Mouse (Mus musculus): ENCODE results near the gene Hoxa3.

Gene Hoxa3

DNA sequence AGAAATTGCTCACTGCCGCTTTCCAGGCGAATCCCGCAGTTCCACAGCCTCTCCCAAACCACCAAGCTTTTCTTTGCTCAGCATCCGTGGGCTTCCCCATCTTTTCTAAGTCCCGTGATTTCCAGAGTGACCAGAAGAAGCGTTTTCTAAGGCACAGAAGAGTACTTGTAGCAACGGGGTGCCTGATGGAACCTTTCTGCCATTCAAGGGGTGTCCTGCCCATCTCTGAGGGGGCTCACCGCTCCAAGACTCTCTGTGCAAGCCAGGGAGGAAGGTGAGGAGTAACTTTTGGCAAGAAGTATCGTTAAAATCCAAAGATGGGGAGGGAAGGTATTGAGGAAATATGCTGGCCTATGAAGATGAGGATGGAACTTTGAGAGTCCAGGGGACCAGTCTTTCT is 35.3 kb downstream of the Hoxa3 start:
- Histone ChIP-seq H3K27me3 (ENCODE audit: insufficient read depth, low read length) (peaks cover 95% of the 10 kb centered on the region), H3K4me1 (replicated peaks; ENCODE audit: low read depth, low read length) (peaks cover 41% of the 10 kb centered on the region), H3K4me3 (replicated peaks; ENCODE audit: low read length) (no peak overlapping the region), H3K9me3 (ENCODE audit: low read length) (no peaks in the 10 kb centered on the region), H3K36me3 (ENCODE audit: insufficient read depth, low read length) (no peaks in the 10 kb centered on the region)
- TF ChIP-seq CTCF (conservative IDR thresholded peaks at IDR 0.05; ENCODE audit: low read length) (no peak), NANOG (IDR thresholded peaks at IDR 0.05; ENCODE audit: borderline replicate concordance, low read length) (no peak), POU5F1 (IDR thresholded peaks at IDR 0.05; ENCODE audit: borderline replicate concordance, low read length) (no peak)

- peaks cover 46% of the 10 kb centered on the region for H3K4me1 ChIP-seq (replicated peaks; ENCODE audit: low read depth, low read length)
- peak within 1 kb of the TSS; percentile 17; the same call in 1 of the 2 replicates for H3K4me3 ChIP-seq (replicated peaks; ENCODE audit: low read length)
- peaks cover 95% of the 10 kb centered on the region for H3K27me3 ChIP-seq (ENCODE audit: insufficient read depth, low read length)
- no peak for TF ChIP-seq CTCF (conservative IDR thresholded peaks at IDR 0.05; ENCODE audit: low read length)
- TF ChIP-seq NANOG (IDR thresholded peaks at IDR 0.05; ENCODE audit: borderline replicate concordance, low read length) = no peak
- no peak for TF ChIP-seq POU5F1 (IDR thresholded peaks at IDR 0.05; ENCODE audit: borderline replicate concordance, low read length)
- no peaks in the 10 kb centered on the region for H3K9me3 ChIP-seq (ENCODE audit: low read length)
- no peaks in the 10 kb centered on the region for H3K36me3 ChIP-seq (ENCODE audit: insufficient read depth, low read length)
Observed at GRCm38 (mm10) chr6:52177061-52177735, 35.9 kb downstream of the Hoxa3 start, which contains the start of gene 5730596B20Rik. Gene 5730596B20Rik (plus strand): TSS chr6:52177498.

DNA sequence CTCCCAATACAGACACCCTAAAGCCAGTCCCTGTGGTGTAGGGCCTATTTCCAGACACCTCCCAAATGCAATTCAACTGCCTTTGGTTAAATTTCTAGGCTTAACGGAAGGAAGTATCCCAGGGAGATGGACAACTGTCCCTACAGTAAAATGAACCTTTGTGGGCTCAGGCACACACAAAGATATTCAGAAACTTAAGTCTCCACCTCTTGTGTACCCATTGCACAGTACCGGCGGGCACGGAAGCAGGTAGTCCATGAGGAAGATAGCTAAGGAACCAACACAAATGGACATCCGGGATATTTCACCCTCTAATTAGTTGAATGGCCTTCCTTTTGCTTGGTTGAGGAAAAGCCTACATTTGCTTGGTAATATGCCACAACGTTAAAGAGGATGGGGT is 36.7 kb downstream of the Hoxa3 start:
- Histone ChIP-seq H3K36me3 (ENCODE audit: insufficient read depth, low read length) (no peaks in the 10 kb centered on the region), H3K4me3 (replicated peaks; ENCODE audit: low read length) (no peak overlapping the region), H3K27me3 (ENCODE audit: insufficient read depth, low read length) (peaks cover 95% of the 10 kb centered on the region), H3K9me3 (ENCODE audit: low read length) (no peaks in the 10 kb centered on the region), H3K4me1 (replicated peaks; ENCODE audit: low read depth, low read length) (peaks cover 52% of the 10 kb centered on the region)
- no peak for TF ChIP-seq POU5F1 (IDR thresholded peaks at IDR 0.05; ENCODE audit: borderline replicate concordance, low read length)
- no peak for TF ChIP-seq CTCF (conservative IDR thresholded peaks at IDR 0.05; ENCODE audit: low read length)

DNA sequence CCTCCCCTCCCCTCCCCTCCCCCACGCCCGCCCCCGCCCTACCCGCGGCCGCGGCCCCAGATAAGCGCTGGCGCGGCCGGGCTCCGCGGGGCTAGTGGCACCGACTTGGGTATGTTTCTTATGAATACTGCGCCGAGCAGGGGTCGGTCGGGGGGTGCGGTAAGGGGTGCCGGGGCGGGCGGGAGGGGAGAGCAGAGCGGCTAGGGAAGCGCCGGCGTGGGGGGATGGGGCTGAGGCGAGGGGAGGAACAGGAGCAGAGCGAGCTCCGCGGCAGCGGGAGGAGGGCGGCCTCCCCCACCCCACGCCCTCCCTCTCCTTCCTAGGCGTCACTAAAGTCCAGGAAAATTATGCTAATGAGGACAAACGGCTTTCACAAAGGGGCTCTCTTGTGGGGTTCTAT is 37.3 kb downstream of the Hoxa3 start:
- TF ChIP-seq NANOG (IDR thresholded peaks at IDR 0.05; ENCODE audit: borderline replicate concordance, low read length) (no peak), POU5F1 (IDR thresholded peaks at IDR 0.05; ENCODE audit: borderline replicate concordance, low read length) (no peak), CTCF (conservative IDR thresholded peaks at IDR 0.05; ENCODE audit: low read length) (no peak)
- Histone ChIP-seq H3K27me3 (ENCODE audit: insufficient read depth, low read length) (peaks cover 95% of the 10 kb centered on the region), H3K4me1 (replicated peaks; ENCODE audit: low read depth, low read length) (peaks cover 53% of the 10 kb centered on the region), H3K9me3 (ENCODE audit: low read length) (no peaks in the 10 kb centered on the region), H3K36me3 (ENCODE audit: insufficient read depth, low read length) (no peaks in the 10 kb centered on the region), H3K4me3 (replicated peaks; ENCODE audit: low read length) (no peak overlapping the region)

- H3K36me3 ChIP-seq (ENCODE audit: insufficient read depth, low read length) = no peaks in the 10 kb centered on the region
- peaks cover 53% of the 10 kb centered on the region for H3K4me1 ChIP-seq (replicated peaks; ENCODE audit: low read depth, low read length)
- TF ChIP-seq POU5F1 (IDR thresholded peaks at IDR 0.05; ENCODE audit: borderline replicate concordance, low read length) (no peak; the same call in 1 of the 2 replicates), NANOG (IDR thresholded peaks at IDR 0.05; ENCODE audit: borderline replicate concordance, low read length) (no peak), CTCF (conservative IDR thresholded peaks at IDR 0.05; ENCODE audit: low read length) (no peak)
- H3K9me3 ChIP-seq (ENCODE audit: low read length) = no peaks in the 10 kb centered on the region
- peaks cover 95% of the 10 kb centered on the region for H3K27me3 ChIP-seq (ENCODE audit: insufficient read depth, low read length)
- H3K4me3 ChIP-seq (replicated peaks; ENCODE audit: low read length) = peak overlapping the region; percentile 58
Observed at GRCm38 (mm10) chr6:52174968-52175751, 38.0 kb downstream of the Hoxa3 start.

- Histone ChIP-seq H3K4me1 (replicated peaks; ENCODE audit: low read depth, low read length) (peaks cover 53% of the 10 kb centered on the region), H3K9me3 (ENCODE audit: low read length) (no peaks in the 10 kb centered on the region), H3K27me3 (ENCODE audit: insufficient read depth, low read length) (peaks cover 93% of the 10 kb centered on the region), H3K36me3 (ENCODE audit: insufficient read depth, low read length) (no peaks in the 10 kb centered on the region), H3K4me3 (replicated peaks; ENCODE audit: low read length) (no peak overlapping the region)
- TF ChIP-seq CTCF (conservative IDR thresholded peaks at IDR 0.05; ENCODE audit: low read length) (no peak), NANOG (IDR thresholded peaks at IDR 0.05; ENCODE audit: borderline replicate concordance, low read length) (no peak), POU5F1 (IDR thresholded peaks at IDR 0.05; ENCODE audit: borderline replicate concordance, low read length) (no peak)
Observed at GRCm38 (mm10) chr6:52173648-52174047, 39.5 kb downstream of the Hoxa3 start.

DNA sequence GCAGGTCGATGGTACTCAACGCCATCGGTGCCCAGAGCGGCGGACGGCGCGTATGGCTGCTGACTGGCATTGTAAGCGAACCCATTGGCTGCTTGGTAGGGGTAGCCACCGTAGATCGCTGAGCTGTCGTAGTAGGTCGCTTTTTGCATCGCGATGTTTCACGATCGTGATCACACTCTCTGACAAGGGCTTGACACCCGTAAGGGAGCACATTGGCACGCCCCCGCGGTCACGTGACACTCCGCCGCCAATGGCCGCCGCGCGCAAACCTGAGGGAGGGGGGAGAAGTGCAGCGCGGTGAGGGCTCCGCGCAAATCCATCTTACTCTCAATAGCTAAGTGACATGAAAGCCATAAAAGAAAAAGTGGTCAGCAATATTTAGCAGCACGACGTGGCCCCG is 40.6 kb downstream of the Hoxa3 start:
- no peak for TF ChIP-seq POU5F1 (IDR thresholded peaks at IDR 0.05; ENCODE audit: borderline replicate concordance, low read length)
- TF ChIP-seq NANOG (IDR thresholded peaks at IDR 0.05; ENCODE audit: borderline replicate concordance, low read length) = no peak
- TF ChIP-seq CTCF (conservative IDR thresholded peaks at IDR 0.05; ENCODE audit: low read length) = no peak
- Histone ChIP-seq H3K27me3 (ENCODE audit: insufficient read depth, low read length) (peaks cover 93% of the 10 kb centered on the region), H3K9me3 (ENCODE audit: low read length) (no peaks in the 10 kb centered on the region; the same call in 1 of the 2 replicates), H3K4me3 (replicated peaks; ENCODE audit: low read length) (peak overlapping the region; percentile 73), H3K36me3 (ENCODE audit: insufficient read depth, low read length) (no peaks in the 10 kb centered on the region), H3K4me1 (replicated peaks; ENCODE audit: low read depth, low read length) (peaks cover 63% of the 10 kb centered on the region)

DNA sequence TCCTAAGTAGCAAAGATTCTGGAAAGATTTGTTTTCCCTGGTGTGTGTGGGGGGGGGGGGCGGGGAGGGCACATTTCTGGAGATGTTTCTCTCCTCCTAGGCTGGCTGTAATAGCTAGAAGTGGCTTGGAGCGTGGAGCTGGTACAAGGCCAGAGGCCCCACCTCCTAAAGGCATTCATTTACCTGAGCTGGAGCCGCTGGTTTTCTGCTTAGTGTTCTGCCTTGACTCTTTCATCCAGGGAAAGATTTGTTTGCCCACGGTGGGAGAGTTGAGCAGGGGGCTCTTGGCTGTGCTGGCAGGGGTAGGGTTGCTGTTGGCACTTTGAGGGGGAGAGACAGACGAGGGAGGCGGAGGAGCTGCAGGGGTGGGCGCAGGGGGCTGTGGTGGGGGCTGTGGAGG is 41.2 kb downstream of the Hoxa3 start:
- Histone ChIP-seq H3K36me3 (ENCODE audit: insufficient read depth, low read length) (no peaks in the 10 kb centered on the region), H3K27me3 (ENCODE audit: insufficient read depth, low read length) (peaks cover 93% of the 10 kb centered on the region), H3K4me1 (replicated peaks; ENCODE audit: low read depth, low read length) (peaks cover 59% of the 10 kb centered on the region), H3K9me3 (ENCODE audit: low read length) (no peaks in the 10 kb centered on the region; the same call in 1 of the 2 replicates), H3K4me3 (replicated peaks; ENCODE audit: low read length) (peak overlapping the region; percentile 73)
- no peak for TF ChIP-seq NANOG (IDR thresholded peaks at IDR 0.05; ENCODE audit: borderline replicate concordance, low read length)
- TF ChIP-seq POU5F1 (IDR thresholded peaks at IDR 0.05; ENCODE audit: borderline replicate concordance, low read length) = no peak
- no peak for TF ChIP-seq CTCF (conservative IDR thresholded peaks at IDR 0.05; ENCODE audit: low read length)
